Mouse (Mus musculus) myocyte (in vitro differentiated cells): ENCODE results near the gene Ccnq.

Experiments
- CEBPB ChIP-seq: IDR thresholded peaks from 2 replicates; pipeline ENCODE4 v1.6.1; 2011; ENCODE audit warnings: mild to moderate bottlenecking, moderate library complexity; ENCODE audit not compliant: poor library complexity, insufficient read depth, severe bottlenecking
- MYOG ChIP-seq, 3 experiments: IDR thresholded peaks; one replicate each; pipeline ENCODE4 v1.6.1; 2011; ENCODE audit warnings: control low read depth in 2 of 3, low read depth in 2 of 3, mild to moderate bottlenecking in 2 of 3; ENCODE audit not compliant: insufficient read length in 2 of 3, control insufficient read depth in 1 of 3, insufficient read depth in 1 of 3
- POLR2A ChIP-seq: IDR thresholded peaks from one replicate; pipeline ENCODE4 v1.6.1; 2011; ENCODE audit warnings: low read depth, mild to moderate bottlenecking, control low read depth, moderate library complexity; ENCODE audit not compliant: insufficient read length
- TCF12 ChIP-seq: IDR thresholded peaks from one replicate; pipeline ENCODE4 v1.6.1; 2011; ENCODE audit warnings: mild to moderate bottlenecking, control low read depth; ENCODE audit not compliant: poor library complexity, insufficient read depth, severe bottlenecking
- USF1 ChIP-seq: IDR thresholded peaks from one replicate; pipeline ENCODE4 v1.6.1; 2011; ENCODE audit warnings: low read depth, mild to moderate bottlenecking, control low read depth, moderate library complexity

GRCm38 (mm10) chr11:78782326-78782725 lies 30.8 kb upstream of the Ccnq start:
- TF ChIP-seq MYOG (IDR thresholded peaks at IDR 0.05; ENCODE audit: control insufficient read depth in 1 of 3, insufficient read depth in 1 of 3, insufficient read length in 2 of 3, low read depth in 2 of 3) (no peak), TCF12 (no peak), POLR2A (no peak), CEBPB (no peak), USF1 (no peak)
